Comparison of ENCODE assay signal across 9 mouse cellular contexts in genomic region chr12:16610936-16611335, GRCm38 (mm10). TPM values are rescaled to one million over a fixed set of nuclear protein-coding genes. Genes with fewer than 3 reads are reported as not detected.
DNase-seq lines count a peak whose midpoint lies in the region; ATAC-seq and TF ChIP-seq lines count a peak whose summit lies in the region.
"Had no signal": no experiment of that assay in that cellular context is flagged by ENCODE, and none has a peak within 500 bp of the region (broad histone marks: within the 10 kb centered on the region; RNA-seq: fewer than 3 reads in every experiment).

Gene Lpin1, minus strand, starts transcription at chr12:16610966.

- no peak within 1 kb of the TSS for H3K4me3 ChIP-seq in heart, postnatal 0 days (ENCODE audit: low read depth, low read length)
- no peak within 1 kb of the TSS for H3K4me3 ChIP-seq in heart, embryonic 12.5 days
- H3K4me3 ChIP-seq: embryonic facial prominence, embryonic 10.5 days had no signal

- no peak for TF ChIP-seq EP300 in heart, postnatal 0 days (IDR thresholded peaks at IDR 0.05; ENCODE audit: low read depth)

- intact Hi-C loops in gastrocnemius, postnatal 14 days (cut with DNase I; ENCODE audit: low total_unique reads), result no loop called here
- intact Hi-C loops in left cerebral cortex, postnatal 25 days (cut with DNase I), result no loop called here

- no peak for ATAC-seq in heart, postnatal 0 days (ENCODE audit: insufficient read depth, low read depth)
- ATAC-seq in heart, embryonic 12.5 days (ENCODE audit: insufficient number of reproducible peaks, low FRiP score), result no peak

- H3K4me1 ChIP-seq in heart, postnatal 0 days (ENCODE audit: control insufficient read depth, insufficient read depth), result no peaks in the 10 kb centered on the region
- no peaks in the 10 kb centered on the region for H3K4me1 ChIP-seq in heart, embryonic 12.5 days (replicated peaks)

- no peak within 1 kb of the TSS for H3K27ac ChIP-seq in heart, postnatal 0 days (ENCODE audit: low read depth)
- H3K27ac ChIP-seq in heart, embryonic 12.5 days (ENCODE audit: poor library complexity, severe bottlenecking), result no peak within 1 kb of the TSS
- H3K27ac ChIP-seq: embryonic facial prominence, embryonic 10.5 days had no signal

- H3K4me2 ChIP-seq in heart, postnatal 0 days (ENCODE audit: low read depth, low read length), result no peak within 1 kb of the TSS
- no peak within 1 kb of the TSS for H3K4me2 ChIP-seq in heart, embryonic 12.5 days

- no peaks in the 10 kb centered on the region for H3K9me3 ChIP-seq in heart, postnatal 0 days (replicated peaks; ENCODE audit: control insufficient read depth, low read length)
- H3K9me3 ChIP-seq in heart, embryonic 12.5 days (replicated peaks), result peaks cover 8% of the 10 kb centered on the region; the same call in 1 of the 2 replicates
- H3K9me3 ChIP-seq: embryonic facial prominence, embryonic 10.5 days had no signal

- TF ChIP-seq CTCF in heart, postnatal 0 days (IDR thresholded peaks at IDR 0.05; ENCODE audit: low read depth), result no peak

- H3K9ac ChIP-seq in heart, postnatal 0 days (replicated peaks; ENCODE audit: low read depth, low read length), result no peak within 1 kb of the TSS
- H3K9ac ChIP-seq in heart, embryonic 12.5 days, result no peak within 1 kb of the TSS

- no peaks in the 10 kb centered on the region for H3K27me3 ChIP-seq in heart, postnatal 0 days (ENCODE audit: control insufficient read depth, insufficient read depth, low read length)
- H3K27me3 ChIP-seq in heart, embryonic 12.5 days (replicated peaks), result 0 out of 2 replicates have a peak, but pooled peaks cover 3% of the 10 kb centered on the region

- no peak for DNase-seq in heart, postnatal 0 days (ENCODE audit: low spot score)
- no peak for DNase-seq in adrenal gland, adult 2 months
- DNase-seq in gastrocnemius, postnatal 14 days, result no peak
- DNase-seq in left cerebral cortex, postnatal 25 days (ENCODE audit: low spot score in 2 of 2), result no peak
- no peak for DNase-seq in spleen, postnatal 14 days (ENCODE audit: low spot score in 2 of 2)
- DNase-seq in T-cell, adult 2 months (ENCODE audit: low spot score), result no peak
- DNase-seq in cerebellum, adult 8-10 months, result no peak

- H3K36me3 ChIP-seq in heart, postnatal 0 days (replicated peaks; ENCODE audit: control insufficient read depth, insufficient read depth, low read length), result no peaks in the 10 kb centered on the region
- H3K36me3 ChIP-seq in heart, embryonic 12.5 days, result no peaks in the 10 kb centered on the region
- H3K36me3 ChIP-seq: embryonic facial prominence, embryonic 10.5 days had no signal

- WGBS in heart, postnatal 0 days, result 63% methylated on average over 2 of the region's 2 CpGs
- WGBS in heart, embryonic 12.5 days, result 73% methylated on average over 2 of the region's 2 CpGs

RNA-seq across cellular contexts. Expression of gene Lpin1, which starts in this region (rescaled TPM):
- total RNA-seq in heart, postnatal 0 days (2014; rRNA removed; ENCODE audit: low replicate concordance), result 16.9 and 24.8 TPM in 2 replicates
- polyA plus RNA-seq in heart, postnatal 0 days (2015; fragmentation: Nextera tagmentation; extraction: Ambion mirVana), result 10.6 and 11.1 TPM in 2 replicates
- 6.5 and 6.9 TPM in 2 replicates for polyA plus RNA-seq in heart, embryonic 12.5 days (2016; fragmentation: Nextera tagmentation; extraction: Ambion mirVana)
- total RNA-seq in adrenal gland, adult 2 months (2021), result 100 to 1,000 TPM in 1 of 2 experiments, 10 to 100 TPM in 1; 72.2 to 100 TPM
- polyA plus RNA-seq in adrenal gland, adult 2 months (2012; rRNA removed), result 35.4 and 36.8 TPM in 2 replicates
- total RNA-seq in gastrocnemius, postnatal 14 days (2021), result 100 to 1,000 TPM in 1 of 2 experiments, 10 to 100 TPM in 1; 46.2 to 117 TPM
- 10 to 100 TPM; 18.1 to 18.3 TPM for total RNA-seq in left cerebral cortex, postnatal 25 days (2021)
